Mouse (Mus musculus): ENCODE data around the gene Npff.

GRCm38 (mm10) chr15:102503924-102504782, 20.6 kb downstream of the Npff start:
- TF ChIP-seq CTCF (IDR thresholded peaks at IDR 0.05; ENCODE audit: low read depth, low read length) (no peak), GATA2 (IDR thresholded peaks at IDR 0.05; ENCODE audit: borderline replicate concordance, low read depth, low read length) (no peak), GATA1 (IDR thresholded peaks at IDR 0.05; ENCODE audit: borderline replicate concordance, low read length) (no peak)

All from G1E (cell line).